Mouse (Mus musculus) kidney, postnatal 25 days (tissue): Measurements from ENCODE around the gene Zdhhc9.
"Not testable (repeated sequence)": the region's sequence is repeated elsewhere in the genome, so short reads cannot be mapped to it uniquely, and the experiment has no call there.

Experiments
- DNase-seq, 2 experiments: peaks; one replicate each; pipeline ENCODE4 v3.0.0; 2021; ENCODE audit warnings: mixed read lengths in 2 of 2

The Zdhhc9 gene

DNA sequence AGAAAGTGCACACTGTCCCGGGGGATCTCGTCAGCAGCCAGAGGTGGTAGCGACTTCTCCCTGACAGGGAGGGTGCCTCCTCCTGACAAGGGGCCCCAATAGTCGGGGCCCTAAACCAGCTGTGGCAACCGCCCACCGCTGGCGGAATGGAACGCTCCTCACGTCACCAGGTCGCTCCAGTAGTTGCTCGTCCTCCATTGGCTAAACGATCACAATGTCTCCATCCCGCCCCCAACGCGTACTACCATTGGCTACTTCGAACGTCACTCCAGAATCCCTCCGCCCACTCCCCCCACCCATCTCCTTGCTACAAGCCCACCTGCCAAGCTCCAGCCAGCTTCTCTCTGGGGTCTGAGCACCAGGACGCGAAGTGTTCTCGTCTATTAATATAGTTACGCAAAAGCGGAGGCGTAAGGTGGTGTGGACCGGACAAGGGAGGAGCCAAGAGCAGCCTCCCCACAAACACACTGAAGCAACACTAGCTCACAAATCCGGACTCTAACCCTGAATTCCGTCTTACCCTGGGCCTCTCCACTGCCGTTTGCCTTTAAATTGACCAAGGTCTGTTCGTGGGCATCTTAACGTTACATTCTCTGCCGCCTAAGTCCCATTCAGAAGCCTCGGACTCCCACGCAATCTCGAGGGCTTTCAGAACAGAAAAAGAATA, at the start of gene Zdhhc9:
TSS of gene Zdhhc9 (minus strand) at position 360 of the 667 bp plus-strand sequence.
- DNase-seq = peak; percentile 90 to 93

DNA sequence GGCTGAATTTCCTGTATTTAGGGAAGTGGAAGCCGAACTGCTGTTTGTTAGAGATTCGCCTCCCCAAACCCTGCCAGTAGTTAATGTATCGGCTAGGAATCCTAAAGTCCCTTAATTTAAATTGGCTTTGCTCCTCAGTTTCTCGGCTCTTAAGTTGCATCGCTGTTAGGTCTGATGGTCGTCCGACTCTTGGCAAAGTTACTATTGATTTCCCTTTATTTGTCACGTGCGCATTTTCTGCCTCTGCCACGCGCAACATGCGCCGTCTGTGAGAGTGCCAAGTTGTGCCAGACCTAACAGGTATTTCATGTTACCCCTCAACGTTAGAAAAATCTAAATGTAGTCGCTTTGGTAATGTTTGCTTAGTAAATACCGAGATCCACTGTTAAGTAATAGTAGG, 48.3 kb upstream of the Zdhhc9 start:
- no peak for DNase-seq

DNA sequence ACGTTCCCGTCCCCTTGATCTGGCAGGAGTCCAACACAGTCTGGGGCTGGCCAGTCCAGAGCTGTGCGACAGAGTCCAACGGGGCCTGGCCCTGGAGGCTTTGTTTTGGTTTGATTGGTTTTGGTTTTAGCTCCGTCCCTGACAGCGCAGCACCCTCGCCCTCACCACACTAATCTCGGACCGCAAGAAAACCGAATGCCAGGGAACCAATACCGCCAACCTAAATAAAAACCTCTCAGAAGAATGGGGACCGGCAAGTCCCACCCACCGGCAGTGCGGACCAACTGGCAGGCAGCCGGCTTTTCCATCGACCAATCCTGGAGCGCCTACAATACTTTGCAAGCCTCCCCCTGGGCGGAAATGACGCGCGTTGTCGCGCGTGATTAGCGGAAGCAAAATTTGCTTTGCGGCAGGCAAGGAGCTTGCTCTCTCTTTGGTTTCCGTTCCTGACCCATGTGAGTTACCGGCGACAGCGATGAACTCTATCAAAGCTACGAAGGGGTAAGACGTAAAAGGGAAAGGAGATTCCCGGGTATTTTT, 47.9 kb upstream of the Zdhhc9 start, which contains the start of gene Utp14a:
TSS of gene Utp14a (plus strand) at position 395 of the 540 bp plus-strand sequence.
- peak; percentile 94 to 98 for DNase-seq

DNA sequence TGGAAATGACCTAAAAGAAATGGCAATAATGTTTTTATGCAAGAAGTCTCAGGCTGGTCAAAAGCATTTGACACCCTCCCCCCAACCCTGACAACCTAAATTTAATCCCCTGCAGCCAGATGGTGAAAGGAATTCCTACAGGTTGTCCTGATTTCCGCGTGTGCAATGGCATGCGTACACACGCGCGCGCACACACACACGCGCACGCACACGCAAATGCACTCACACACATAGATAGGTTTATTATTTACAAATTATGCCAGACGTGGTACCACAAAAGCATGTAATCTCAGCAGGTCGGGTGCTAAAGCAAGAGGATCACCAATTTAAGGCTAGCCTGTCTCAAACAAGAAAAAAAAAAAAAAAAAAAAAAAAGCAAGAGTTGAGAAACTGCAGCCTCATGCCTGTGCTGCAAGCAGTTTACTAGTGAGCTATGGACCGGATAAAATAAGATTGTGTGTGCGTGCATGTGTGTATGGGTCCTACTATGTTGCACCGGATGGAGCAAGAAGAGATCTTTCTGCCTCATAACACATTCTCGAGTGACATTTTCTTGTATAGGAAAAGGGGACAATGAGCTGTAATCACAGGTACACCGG, 47.3 kb upstream of the Zdhhc9 start:
- DNase-seq = no peak

DNA sequence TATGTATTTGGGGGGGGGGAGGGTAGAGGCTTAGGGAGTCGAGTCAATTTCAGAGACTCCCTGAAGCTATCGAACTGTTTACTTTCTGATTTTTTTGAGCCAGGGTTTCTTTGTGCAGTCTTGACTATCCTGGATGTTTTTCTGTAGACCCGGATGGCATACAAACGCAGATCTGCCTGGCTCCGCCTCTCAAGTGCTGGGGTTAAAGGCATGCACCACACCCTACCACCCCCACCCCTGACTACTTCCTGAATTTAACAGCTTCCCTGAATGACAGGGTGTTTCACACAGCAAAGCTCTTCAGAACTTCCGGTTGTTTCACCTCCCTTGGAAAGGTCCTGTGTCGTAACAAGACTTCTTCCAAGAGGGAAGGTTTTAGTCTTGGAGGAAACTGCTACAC, 25.7 kb upstream of the Zdhhc9 start:
- peak in 1 of 2 experiments; percentile 1 for DNase-seq

DNA sequence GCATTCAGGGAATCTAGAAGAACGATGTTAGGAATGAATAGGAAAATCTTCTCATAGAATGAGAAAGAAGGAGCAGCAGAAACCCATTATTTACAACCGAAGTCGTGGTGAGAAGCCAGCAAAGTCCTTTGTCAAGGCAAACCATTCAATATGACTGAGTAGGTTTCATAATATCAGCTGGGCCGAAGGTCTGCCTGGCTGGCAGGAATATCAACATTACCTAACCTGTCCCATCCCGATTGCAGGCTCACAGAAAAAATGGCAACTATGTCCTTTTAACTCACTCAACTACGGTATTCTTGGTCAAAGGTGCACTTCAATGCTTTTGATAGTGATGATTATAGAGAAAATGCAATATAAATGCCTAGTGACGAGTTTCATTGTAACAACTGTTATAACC, 17.5 kb upstream of the Zdhhc9 start:
- DNase-seq = no peak

DNA sequence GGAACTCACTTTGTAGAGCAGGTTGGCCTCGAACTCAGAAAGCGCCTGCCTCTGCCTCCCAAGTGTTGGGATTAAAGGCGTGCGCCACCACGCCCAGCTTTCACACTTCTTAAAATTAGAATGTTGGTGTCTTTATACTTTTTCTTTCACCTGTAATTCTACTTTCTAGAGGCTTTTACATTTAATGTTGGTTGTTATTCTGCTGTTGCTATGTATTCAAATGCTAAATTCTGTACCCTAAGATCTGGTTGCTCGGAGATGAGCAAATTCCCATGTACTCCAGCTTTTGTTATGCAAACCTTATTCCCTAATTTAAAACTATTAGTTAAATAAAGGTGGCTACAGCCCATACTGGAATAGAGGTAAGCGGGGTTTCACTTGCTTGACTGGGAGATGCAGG, 14.0 kb upstream of the Zdhhc9 start:
- DNase-seq = no peak

DNA sequence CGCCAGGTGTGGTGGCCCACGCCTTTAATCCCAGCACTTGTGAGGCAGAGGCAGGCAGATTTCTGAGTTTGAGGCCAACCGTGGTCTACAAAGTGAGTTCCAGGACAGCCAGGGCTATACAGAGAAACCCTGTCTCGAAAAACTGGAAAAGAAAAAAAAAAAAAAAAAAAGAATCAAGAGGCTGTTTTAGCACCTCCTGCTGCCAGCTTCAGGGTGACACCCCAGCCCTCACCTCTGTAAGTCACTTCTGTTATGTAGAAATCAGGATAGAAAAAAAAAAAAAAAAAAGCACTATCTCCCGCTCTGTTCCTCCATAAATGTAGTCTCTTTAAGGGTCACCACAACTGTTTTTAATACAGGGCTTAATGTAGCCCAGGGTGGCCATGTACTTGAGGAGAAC, 10.8 kb upstream of the Zdhhc9 start:
- no peak for DNase-seq

DNA sequence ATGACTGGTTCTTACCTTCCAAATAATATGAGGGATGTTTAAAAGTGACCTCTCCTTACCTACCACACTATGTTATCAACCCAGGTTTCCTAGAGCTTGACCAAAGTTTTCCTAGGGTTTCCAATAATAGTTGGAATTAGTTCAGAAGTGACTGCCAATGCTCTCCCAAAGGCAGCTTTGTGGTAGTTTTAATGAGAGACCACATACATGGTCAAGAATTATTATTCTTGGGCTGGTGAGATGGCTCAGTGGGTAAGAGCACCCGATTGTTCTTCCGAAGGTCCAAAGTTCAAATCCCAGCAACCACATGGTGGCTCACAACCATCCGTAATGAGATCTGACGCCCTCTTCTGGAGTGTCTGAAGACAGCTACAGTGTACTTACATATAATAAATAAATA, 1.1 kb upstream of the Zdhhc9 start:
- not testable (repeated sequence) for DNase-seq

DNA sequence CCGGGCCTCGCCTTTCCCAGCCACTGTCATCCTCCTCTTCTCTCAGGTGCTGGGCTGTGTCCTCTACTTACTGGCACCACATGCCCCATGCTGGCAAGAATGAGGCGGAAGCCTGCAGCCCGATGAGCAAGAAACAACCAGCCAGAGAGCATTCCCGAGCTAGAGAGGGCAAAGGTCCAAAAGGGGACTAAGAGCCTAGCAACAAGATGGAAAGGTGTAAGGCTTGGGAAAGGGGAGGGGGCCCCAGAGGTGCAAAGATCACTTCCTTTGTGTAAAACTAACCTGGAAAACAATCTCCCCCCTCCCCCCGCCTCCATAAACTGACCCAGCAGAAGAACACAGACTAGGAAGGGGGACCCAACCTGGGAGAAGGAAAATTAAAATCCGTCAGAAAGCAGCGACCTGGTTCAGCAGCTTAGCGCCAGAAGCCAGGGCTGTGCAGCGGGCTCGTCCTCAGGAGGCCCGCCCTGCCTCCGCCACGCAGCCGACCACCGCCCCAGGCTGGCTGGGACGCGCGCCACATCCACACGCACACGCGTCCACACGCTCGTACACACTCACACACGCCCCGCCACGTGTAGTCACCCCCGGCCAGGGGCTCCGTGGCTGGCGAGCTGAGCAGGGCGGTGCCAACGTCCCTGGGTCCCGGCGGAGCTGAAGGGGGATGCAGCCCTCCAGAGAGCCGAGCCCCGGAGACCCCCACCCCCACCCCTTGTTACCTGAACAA, 754 bp downstream of the Zdhhc9 start:
- peak; percentile 65 to 87 for DNase-seq

DNA sequence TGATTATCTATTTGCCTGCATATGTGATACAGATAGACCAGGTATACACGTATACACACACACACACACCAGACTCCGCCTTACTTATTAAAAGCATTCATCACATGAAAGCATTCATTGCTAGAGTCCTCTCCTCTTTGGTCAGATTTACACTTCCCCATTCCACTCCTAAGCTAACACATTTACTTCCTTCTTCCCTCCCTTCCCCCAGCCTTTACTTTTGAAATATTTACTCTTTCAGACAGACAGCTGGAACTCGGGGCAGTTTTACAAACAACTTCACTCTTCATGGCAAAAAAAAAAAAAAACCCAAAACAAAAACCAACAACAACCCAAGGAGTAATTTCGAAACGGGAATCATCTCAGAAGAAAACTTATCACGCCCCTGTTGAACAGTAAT, 4.2 kb downstream of the Zdhhc9 start:
- DNase-seq = no peak

DNA sequence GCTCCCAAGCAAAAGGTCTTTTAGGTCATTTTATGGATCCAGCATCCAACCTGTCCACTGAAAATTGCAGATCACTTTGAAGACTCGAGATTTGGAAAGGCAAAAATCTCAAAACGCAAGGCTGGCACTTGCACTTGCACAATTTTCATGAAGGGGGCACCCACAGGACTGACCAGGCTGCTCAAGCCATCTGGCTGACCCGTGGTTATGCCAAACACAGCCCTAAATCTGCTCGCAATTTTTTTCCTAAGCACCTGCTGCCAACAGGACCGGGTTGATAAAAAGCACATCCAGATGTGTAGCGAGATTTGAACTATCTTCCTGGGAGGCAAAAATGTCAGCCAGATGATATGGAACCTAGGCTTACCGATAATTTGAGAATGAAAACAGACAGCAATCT, 4.9 kb downstream of the Zdhhc9 start:
- no peak for DNase-seq

DNA sequence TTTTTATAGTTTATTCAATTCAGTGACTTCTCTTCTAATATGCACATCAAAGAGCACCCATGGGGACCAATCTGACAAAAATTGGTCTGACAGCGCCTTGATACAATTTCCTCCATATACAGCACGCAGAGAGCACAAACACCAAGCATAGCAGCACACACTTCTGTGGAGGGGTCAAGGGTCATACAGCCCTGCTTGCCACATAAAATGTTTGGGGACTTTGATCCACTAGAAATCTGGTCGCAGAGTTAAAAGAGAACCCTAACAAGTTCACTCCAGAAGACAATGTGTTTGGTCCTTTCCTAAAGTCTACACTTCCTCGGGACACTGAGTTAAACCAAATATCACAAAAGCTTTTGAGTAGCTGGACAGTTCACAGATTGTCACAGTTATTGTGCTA, 5.7 kb downstream of the Zdhhc9 start:
- peak in 1 of 2 experiments; percentile 10 for DNase-seq

DNA sequence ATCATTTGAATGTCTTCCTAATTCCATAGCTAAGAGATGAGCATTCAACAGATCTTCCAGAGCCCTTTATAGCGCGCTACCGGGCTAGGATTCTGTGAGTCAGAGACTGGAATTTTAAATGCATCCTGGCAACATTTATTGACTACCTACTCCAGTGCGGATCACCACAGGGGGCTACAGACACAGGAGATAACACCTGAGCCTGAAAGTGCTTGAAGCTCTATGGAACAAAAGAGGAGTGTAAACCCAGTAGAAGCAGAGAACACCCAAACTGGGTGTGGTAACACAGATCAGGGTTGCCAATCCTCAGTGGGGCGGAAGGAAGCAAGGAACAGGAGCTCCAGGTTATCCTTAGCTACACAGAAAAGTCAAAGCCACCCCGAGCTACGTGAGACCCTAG, 6.2 kb downstream of the Zdhhc9 start:
- no peak for DNase-seq

DNA sequence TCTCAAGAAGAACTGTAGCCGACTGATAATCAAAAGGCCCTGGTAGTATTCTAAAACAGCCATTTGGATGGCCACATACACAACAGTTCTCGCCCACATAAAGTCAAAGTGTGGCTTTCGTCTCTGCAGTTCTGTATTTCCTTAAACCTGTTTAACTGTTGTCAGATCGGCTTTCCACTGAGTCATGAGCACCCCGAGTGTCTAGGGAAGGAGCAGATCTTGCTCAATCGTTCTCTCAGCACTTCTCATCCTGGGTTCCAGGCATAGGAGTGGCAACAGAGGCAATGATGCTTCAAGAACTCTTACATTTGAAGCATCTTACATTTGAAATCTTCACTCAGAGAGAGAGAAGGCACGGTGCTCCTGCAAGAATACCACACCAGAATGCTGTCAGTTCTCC, 6.7 kb downstream of the Zdhhc9 start:
- no peak for DNase-seq

DNA sequence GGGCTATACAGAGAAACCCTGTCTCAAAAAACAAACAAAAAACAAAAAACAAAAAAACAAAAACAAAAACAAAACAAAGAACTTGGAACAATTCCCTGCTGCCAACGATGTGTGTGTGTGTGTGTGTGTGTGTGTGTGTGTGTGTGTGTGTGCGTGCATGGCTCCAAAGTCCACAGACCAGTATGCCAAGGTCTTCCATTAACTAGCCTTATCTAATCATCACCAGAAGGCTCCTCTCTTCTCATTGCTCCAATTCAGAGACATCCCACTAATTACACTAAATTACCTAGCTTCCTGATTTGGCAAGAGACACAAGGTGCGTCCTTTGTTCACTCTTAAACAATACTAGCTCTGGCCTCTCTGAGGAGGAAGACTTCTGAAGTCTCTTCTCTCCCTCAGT, 8.0 kb downstream of the Zdhhc9 start:
- peak in 1 of 2 experiments; percentile 13 for DNase-seq

DNA sequence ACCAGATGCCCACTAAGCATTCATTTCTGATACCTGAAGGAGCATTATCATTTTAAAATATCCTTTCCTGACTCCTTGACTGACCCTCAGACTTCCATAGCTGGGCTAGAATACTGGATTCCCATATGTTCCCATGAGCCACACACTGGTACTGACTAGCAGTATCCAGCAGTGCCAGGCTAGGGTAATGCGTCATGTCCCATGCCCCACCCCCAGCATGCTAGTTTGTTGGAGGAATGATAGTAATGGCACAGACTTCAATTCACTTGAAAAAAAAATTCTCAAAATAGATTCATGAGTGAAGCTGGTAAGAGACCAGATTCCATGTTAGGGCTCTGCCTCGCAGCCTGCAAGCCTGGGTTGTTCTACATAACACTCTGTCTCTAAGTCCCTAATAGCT, 9.7 kb downstream of the Zdhhc9 start:
- DNase-seq = no peak

DNA sequence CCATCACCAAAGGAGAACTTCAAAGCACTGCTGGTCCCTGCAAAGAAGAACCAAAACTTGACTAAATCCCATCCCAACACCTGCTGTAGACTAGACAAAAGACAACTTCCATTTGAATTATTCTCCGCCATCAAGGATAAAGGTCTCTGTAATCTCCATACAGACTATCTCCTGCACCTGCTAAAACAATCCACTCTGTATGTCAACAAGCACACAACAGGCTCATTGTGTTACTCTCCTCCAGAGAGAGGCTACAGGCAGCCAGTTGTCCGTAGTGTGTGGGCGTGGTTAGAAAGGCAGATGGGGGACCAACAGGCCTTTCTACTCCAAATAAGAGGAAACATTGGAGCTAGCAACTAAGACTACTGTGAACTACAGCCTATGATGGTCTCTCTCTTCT, 10.8 kb downstream of the Zdhhc9 start:
- DNase-seq = no peak

DNA sequence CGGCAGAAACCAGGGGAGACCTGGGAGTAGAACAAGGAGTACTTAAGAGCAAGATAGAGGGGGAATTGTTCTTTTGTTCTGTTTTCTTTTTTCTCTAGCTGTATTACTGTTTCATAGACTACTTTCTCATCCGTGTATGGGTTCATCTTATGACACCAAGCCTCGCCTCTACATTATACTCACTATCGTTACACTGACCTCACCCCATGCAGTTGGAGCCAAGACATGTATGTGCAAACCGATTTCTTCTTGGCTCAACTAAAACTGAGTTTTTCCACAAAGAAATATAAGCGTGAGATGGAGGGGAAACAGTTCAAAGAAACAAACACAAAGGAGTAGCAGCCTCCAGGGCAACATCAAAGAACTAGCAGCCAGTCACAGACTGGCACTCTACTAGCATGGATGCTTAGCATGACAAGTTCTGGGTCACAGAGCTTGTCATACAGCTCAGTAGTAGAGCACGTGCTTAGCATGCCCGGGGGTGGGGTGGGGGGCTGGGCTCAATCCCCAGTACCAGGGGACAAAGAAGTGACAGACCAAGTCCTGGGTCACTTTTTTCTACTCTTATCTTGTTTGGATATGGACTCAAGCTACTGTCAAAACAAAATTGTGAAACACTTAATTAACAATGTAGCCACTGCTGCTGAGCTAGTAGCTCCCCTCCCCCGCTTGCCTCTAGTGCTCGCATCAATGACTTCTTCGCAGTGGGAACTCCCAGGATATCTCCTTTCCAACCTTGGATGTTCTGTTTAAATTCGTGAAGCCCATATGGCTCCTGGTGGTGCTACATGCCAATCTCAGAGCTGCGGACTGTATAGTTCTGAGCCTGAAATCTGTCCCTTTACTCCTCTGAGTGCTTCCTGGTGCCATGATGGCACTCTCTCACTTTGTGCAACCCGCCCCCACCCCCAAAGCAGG, 15.2 kb downstream of the Zdhhc9 start:
- DNase-seq = peak in 1 of 2 experiments; percentile 1

DNA sequence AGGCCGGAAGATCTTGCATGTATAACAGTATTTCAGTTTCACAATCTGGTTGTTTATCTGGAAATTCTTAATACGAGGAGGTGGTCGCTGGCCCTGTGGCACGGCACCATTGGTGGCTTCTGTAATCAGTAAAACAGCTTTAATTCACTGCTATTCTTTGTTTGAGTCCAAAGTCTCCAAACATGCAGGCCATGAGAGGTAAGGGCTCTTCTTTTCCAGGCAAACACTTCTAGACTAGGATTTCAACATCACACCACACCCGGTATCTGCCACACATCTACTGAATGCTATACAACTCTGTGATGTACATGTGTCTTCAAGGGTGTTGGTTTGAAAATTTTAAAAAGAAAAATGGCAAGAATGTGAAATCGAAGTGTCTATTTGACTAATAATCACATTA, 17.4 kb downstream of the Zdhhc9 start:
- no peak for DNase-seq

DNA sequence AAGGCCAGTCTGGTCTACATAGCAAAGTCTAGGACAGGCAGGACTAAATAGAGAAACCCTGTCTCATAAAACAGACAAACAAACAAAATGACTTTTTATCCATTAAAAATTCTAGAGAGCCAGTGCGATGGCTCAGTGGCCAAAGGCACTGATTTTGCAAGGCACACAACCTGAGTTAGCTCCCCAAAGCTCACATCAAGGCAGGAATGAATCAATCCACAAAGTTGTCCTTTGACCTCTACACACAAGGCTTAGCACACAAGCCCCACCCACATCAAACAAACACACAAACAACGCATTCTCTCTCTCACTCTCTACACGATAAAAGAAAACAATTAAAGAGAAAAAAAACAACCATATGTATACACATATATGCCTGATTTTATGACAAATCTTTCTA, 24.0 kb downstream of the Zdhhc9 start:
- no peak for DNase-seq

DNA sequence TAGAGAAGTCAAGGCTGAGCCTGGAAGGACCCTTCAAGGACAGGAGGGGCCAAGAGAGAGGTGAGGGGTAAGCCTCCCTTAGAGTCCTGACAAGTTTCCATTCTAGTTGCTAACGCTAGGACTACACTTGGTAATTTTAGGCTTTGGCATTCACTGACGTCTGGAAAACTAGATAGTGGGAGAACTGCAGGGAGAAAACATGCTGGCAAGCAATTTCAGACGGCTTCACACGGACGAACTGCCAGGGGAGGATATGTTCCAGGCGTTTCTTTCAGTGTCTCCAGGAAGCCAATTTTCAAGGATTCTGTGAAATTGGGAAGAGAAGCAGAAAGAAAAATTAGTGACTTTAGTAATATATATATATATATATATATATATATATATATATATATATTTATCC, 26.8 kb downstream of the Zdhhc9 start:
- DNase-seq = no peak

DNA sequence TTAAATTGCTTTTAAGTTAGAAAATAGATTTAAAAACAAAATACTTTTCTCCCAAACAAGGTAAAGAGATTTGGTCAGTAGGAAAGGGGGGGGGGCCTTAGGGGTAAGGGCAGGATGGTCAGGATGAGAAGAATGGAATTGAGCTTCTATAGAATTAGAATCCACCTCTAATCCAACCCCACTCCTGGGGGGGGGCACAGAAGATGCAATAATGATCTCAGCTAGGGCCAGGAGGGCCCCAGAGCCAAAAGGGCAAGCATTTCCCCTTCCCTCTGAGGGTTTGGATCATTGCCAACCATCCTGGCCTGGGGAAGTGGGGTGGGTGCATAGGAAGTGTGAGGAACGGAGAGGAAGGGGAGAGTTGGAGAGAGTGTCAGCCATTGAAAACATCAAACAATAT, 38.3 kb downstream of the Zdhhc9 start:
- DNase-seq = no peak
